Mouse (Mus musculus) cerebellum, adult 9-10 months (tissue): ENCODE results near the gene Plpp7.

Source experiments
- DNase-seq: peaks from one replicate; pipeline ENCODE4 v3.0.0; 2022

Gene Plpp7

DNA sequence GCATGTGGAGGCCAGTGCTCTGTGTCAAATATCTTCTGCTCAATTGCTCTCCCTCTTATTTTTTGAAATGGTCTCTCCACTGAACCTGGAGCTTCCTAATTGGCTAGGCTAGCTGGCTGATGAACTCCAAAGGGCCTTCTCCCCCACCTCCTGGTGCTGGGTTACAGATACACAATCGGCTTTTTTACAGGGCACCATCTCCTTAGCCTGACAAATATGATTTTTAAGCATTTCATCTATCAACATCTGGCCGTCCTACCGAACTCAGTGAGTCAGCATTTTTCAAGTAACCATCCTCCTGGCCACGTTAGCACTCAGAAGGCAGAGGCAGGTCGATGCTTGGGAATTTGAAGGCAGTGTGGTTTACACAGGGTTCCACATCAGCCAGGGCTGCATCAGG is 49.3 kb downstream of the Plpp7 start:
- no peak for DNase-seq

GRCm38 (mm10) chr2:32146617-32147162 is 51.4 kb downstream of the Plpp7 start:
- DNase-seq: no peak

DNA sequence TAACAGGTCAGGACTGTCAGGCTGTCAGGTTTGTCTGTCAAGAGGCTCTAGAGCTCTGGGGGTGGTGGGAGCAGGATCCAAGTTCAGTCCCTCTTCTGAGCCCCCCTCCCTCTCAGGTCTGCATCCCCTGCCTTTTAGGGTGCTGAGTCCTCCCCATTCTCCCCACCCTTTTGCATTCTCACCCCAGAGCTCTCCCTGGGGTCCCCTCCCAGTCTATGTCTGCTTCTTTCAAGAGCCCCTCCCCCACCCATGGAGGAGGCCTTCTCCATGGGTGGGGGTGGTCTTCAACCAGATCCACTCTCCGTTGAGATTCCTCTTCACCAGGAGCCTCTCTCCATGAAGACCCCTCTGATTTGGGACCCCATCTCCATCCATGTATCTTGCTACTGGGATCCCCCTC is 54.8 kb downstream of the Plpp7 start:
- DNase-seq: no peak

GRCm38 (mm10) chr2:32150562-32150923 is 55.2 kb downstream of the Plpp7 start:
- no peak for DNase-seq

DNA sequence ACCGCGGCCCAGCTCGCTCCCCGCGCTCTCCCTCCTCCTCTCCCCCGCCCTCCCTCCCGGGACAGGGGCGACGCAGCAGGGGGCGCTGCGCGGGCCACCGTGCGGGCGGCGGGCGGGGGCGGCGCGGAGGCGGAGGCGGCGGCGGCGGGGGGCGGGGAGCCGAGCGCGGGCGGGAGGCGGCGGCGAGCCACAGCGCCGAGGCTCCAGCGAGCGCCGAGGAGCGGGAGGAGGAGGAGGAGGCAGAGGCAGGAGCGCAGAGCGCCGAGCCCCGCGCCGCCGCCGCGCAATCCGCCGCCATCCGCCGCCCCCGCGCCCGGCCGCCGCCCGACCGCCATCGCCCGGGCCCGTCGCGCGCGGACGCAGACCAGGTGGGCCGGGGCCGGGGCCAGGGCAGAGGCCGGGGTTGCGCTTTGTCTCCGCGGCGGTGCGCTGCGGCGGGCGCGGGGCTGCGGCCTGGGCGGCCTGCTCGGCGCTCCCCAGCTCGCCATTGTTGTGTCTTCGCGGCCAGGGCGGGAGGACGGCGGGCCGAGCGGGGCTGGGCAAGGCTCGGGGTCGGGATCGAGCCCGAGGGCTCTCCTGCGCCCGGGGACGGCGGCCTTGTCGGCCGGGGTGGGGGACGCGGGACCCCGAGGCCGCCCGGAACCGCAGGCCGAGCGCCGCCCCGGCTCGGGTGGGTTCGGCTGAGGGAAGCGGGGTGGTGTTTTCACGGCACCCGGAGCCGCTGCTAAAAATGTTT is 55.8 kb downstream of the Plpp7 start, which contains the start of gene Prrc2b:
TSS of gene Prrc2b (plus strand) at position 159 of the 736 bp plus-strand sequence.
- no peak for DNase-seq

DNA sequence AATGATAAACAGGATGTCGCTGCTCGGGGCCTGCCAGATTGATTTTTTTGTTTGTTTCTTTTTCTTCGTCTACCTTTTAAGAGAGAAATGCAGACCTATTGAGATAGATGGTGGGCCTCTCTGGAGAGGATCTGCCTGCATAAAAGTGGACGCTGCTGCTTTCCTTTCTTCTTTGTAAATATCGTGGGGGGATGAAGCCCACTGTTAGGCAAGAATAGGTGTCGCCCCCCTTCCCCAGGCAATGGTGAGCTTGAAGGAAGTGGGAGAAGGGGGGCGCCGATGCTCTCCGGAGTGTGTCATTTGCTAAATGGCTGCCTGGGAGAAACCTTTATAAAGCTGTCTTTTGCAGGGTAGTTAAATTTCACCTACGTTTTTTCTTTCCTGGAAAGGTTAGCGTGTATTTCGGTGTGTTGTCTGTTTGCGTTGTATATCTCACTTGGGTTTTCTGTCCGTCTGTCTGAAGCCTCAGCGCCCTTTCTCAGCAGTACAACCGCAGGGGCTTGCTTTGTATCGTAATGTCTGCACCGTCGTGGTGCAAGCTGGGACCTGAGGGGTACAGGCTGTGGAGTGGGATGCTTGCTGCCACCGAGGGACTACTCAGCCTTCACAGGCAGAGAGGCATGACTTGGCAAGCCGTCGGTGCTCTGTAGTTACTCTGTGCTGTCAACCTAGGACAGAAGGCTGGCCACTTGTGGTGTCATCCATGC is 56.5 kb downstream of the Plpp7 start:
- DNase-seq: no peak

DNA sequence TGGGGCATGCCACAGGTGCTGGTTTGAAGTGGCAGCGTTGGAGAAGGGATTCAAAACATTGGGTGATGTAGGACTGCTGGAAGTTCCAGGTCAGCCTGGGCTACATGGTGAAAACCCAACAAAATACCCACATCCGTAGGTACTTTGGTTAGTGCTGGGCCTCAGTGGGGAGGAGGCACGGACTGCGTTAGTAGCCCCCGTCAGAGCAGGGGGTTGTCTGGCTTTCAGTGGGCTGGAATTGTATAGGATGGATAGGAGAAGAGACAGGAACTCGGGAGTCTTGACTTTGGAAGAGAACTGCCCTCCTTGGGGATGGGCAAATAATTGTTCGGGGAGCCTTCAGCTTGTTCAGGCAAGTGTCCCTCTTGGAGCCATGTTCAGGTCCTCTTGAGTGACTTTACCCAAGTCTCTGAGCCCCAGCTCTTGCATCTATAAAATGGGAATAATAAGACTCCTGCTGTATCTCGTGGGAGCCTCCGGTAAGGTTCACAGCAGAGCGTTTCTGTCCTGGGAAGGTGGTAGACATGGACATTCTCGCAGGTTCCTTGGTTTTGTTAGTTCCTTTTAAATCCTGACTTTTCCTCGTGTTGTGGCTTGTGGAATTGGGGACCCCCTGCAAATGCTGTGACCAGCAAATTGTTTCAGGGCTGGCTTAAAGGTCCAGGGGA is 57.2 kb downstream of the Plpp7 start:
- no peak for DNase-seq

DNA sequence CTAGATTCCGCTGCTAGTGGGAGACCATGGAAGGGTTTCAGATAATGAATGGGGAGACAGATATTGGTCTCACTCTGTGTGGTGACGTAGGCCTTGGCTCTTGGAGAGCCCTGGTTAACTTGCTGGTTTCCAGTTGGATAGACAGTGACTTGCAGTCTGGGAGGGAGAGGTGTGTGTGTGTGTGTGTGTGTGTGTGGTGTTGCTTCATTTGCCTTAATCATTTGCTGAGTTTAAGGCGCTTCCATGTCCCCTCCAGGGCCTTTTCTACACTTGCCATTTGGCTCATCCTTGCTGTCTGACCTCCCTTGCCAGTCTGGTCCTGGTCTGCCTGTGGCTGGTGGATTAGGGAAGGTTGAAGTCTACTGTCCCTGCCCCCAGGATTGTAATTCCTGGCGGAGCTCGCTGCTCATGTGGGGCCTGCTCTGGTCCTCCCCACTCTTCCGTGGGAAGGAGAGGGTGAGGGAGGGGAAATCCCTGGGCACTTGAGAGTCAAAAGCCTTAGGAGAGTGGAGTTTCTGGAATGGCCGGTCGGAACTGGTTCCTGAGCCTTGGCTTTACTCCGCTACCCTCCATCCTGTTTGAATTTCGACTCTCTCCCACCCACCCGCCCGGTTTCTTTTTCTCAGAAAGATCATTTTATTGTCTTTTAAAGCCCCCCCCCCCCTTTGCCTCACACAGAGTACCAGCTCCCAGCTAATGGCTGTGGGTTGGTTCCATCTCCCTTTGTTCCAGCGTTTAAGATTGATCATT is 57.9 kb downstream of the Plpp7 start:
- no peak for DNase-seq

- DNase-seq: no peak
Measured at GRCm38 (mm10) chr2:32153791-32154119, 58.4 kb downstream of the Plpp7 start.

DNA sequence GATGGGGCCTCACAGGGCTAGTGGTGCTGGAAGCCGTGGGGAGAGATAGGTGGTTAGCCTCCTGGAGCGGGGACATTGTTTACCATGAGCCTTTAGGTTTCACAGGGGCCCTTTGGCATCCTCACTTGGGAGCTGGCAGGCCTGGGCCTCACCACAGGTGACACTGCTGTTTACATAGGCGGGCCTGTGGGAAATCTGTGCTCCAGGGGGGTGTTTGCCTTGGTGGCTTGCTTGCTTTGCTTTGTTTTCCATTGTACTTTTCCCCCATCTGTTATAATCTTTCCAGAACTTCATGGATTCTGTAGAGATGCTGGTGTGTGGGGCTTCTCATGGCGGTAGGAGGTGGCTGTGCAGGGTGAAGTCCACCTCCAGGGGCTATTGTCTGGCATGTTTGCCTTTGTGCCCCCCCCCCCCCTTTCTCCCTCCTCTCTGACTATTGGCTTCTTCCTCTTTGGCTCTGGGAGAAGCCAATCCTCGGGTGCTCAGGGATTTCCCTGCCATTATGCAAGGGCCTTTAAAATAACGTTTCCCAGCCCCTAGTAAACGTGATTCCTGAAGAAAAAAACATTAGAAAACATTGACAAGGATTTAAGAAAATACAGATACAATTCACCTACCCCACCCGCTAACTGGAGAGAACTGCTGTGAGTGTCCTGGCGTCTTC is 59.1 kb downstream of the Plpp7 start:
- DNase-seq: no peak

DNA sequence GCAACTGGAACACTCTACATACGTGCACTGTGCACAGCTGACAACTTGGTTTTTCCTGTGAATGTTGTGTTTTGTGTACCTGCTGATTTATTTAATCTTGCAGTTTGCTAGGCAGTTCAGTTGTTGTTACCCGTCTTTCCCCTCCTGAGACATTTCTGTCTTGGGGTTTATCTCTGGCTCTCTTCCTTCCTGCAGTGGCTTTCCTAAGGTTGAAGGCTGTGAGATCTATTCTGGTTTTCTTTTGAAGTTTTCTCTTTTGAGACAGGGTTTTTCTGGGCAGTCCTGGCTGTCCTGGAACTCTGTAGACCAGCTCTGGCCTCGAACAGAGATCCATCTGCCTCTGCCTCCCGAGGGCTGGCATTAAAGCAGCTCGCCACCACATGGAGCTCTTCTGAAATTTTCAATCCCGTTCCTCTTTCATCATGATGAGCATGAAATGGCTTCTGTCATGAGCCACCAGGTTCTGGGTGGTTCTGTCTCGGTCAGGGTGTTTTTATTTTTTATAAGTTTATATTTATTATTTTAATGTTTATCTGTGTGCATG is 59.7 kb downstream of the Plpp7 start:
- no peak for DNase-seq

GRCm38 (mm10) chr2:32155614-32156013 is 60.3 kb downstream of the Plpp7 start:
- no peak for DNase-seq

DNA sequence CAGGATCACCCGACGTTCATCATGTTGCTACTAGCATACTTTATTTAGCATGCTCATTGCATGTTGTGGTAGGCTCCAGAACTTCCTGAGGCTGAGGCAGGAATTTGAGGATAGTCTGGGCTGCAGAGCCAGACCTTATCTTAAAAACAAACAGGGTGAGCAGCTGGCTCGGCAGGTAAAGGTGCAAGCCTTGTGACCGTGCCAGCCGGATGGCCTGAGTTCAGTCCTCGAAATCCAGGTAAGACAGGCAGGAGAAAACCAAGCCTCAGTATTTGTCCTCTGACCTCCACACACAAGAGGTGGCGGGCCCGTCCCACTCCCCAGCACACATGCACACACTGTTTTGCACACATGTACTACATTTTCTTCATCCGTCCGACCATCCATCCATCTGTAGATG is 61.3 kb downstream of the Plpp7 start:
- no peak for DNase-seq

GRCm38 (mm10) chr2:32157328-32157727 is 62.0 kb downstream of the Plpp7 start:
- no peak for DNase-seq

GRCm38 (mm10) chr2:32158616-32159239 is 63.4 kb downstream of the Plpp7 start:
- DNase-seq: no peak
